Mouse (Mus musculus) CH12F3 (cell line): ENCODE data around the gene Tuba3b.

Experiments used
- in situ Hi-C: fragments of 300-500 bp; cut with MboI; formaldehyde crosslinking; loops from 2 replicates; pipeline ENCODE4 v1.14.3; 2020; ENCODE audit warnings: low sequenced_read_pairs

Gene Tuba3b

GRCm38 (mm10) chr6:145605203-145605602 is 10.4 kb upstream of the Tuba3b start:
- in situ Hi-C loops, result no loop called here

DNA sequence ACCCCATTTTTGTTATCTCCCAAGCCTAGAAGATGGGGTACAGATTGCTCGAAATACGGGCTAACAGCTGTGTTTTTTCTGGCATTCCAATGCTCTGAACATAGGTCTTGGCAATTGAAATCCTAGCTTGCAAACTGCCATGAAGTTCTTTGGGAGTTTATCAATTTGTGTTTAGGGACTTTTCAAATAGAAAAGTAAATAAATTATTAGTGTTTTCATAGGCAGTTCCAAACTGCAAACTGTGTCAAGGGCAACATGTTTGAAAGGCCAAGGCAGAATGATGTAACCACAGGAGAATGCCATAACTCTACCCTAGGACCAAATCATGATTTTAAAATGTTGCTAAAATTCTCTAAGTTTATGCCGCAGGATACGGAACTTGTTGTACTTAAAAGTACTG is 7.8 kb upstream of the Tuba3b start:
- in situ Hi-C loops, result no loop called here

GRCm38 (mm10) chr6:145608693-145609092 is 6.9 kb upstream of the Tuba3b start:
- in situ Hi-C loops, result no loop called here

DNA sequence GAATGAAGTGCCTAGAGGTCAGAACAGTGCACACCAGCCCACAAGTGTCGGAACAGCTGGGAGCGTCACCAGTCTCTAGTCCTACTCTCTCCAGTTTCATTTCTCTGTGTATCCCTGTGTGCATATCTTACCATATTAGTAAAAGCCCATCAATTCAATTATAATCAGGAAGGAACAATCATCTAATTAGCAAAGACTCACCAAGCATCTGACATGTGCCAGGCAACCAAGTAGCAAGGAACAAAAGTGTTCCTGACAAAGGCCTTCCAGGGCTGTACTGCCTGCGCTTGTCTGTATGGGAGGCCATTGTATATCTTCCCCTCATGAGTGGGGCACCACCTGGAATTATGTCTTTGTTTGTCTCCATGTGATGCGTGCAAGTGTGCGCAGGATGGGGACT is 4.7 kb upstream of the Tuba3b start:
- in situ Hi-C loops, result no loop called here

- in situ Hi-C loops, result no loop called here
These were observed 2.9 kb upstream of the Tuba3b start for GRCm38 (mm10) chr6:145612611-145613010.

- in situ Hi-C loops, result no loop called here
These were observed 1.3 kb upstream of the Tuba3b start, which contains the start of gene Lmntd1 for GRCm38 (mm10) chr6:145614219-145614618. Lmntd1 (minus strand) TSS chr6:145614319.

DNA sequence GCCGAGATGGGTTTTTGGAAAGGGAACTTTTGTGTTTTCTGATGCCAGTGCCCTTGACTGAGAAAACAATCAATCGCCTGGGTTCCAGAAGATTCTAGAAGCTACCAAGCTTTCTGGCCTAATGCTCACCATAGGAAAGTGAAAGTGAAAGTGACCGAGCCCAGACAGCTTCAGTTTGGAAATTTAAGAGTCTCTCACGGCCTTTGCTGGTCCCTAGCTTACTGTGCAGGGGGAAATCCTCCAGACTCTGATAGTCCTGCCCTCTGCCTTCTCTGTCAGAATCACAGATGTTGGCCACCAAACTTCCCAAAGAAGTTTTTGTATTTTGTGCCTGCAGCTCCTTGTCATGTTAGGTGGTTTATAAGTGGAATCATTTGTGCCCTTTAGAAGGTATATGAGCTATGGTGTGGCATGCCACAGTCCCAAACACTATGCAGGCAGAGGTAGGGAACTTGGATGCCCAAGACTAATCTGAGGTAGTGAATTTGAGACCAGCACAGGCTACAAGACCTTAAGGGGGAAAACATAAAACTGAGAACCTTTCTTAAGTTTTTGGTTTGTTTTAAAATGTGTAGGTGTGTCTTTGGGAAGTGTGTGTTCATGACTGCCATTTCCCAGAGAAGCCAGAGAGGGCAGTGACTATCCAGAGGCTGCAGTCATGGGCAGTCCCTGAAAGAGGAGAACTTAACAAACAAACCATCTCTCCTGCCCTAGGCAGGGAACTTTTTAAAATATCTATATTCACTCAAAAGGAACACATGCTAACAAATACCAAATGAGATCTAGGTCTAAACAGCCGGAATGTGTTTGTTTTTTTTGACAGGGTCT is 1.1 kb downstream of the Tuba3b start:
- in situ Hi-C loops, result no loop called here

GRCm38 (mm10) chr6:145623141-145623540 is 7.6 kb downstream of the Tuba3b start:
- in situ Hi-C loops, result no loop called here

DNA sequence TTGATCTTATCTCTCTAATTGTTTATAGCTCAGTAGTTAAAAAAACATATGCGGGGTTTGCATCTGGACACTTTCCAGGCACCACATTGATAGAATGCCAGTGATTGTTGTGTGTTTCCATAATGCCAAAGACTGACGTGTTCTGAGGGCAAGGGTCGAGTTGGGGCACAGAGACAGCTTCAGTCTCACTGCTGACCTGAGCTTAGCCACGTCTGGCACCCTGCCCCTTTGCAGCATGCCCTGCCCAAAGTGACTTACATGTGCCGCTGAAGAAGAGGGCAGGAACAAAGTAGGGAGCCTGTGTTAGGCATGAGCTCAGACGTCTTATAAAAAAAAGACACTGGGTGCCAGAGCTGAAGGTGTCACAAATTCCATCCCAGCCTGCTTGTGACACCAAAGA is 14.7 kb downstream of the Tuba3b start:
- in situ Hi-C loops, result no loop called here

DNA sequence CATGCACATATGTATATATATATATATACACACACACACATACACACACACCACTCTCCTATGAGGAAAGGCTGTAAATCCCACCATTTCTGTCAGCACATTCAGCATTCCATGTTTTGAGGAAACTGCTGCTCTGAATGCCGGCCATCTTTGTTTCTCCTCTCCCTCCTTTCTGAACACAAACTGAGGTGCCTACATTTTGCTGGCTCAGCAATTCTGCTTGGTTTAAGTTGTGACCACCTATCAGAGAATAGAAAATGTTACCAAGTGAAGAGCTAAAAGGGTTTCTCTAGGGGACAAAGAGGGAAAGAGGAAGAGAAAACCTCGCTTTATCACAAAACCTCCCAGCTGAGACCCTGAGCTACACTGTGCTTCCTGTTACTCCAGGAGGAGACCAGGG is 18.9 kb downstream of the Tuba3b start:
- in situ Hi-C loops, result no loop called here

- in situ Hi-C loops, result no loop called here
These were observed 21.1 kb downstream of the Tuba3b start for GRCm38 (mm10) chr6:145636682-145637081.

DNA sequence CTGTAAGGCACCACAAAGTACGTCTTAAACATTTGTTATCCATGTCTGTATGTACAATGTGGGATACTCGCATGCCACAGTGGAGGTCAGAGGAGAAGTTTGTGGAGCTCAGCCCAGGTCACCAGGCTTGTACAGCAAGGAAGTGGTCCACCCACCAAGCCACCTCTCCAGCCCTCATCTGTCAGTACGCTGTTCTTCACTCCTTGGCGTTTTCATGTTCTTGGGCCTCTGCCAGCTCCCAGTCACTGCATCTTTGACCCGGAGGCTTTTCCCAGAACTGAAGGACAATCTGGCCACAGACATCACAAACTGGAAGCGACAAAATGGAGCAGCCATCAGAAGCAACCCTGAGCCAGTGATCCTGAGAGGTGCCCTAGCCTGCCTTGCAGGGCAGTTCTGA is 22.7 kb downstream of the Tuba3b start:
- in situ Hi-C loops, result no loop called here

GRCm38 (mm10) chr6:145640971-145641506 is 25.5 kb downstream of the Tuba3b start:
- in situ Hi-C loops, result no loop called here

- in situ Hi-C loops, result no loop called here
These were observed 36.4 kb downstream of the Tuba3b start for GRCm38 (mm10) chr6:145651976-145652375.

DNA sequence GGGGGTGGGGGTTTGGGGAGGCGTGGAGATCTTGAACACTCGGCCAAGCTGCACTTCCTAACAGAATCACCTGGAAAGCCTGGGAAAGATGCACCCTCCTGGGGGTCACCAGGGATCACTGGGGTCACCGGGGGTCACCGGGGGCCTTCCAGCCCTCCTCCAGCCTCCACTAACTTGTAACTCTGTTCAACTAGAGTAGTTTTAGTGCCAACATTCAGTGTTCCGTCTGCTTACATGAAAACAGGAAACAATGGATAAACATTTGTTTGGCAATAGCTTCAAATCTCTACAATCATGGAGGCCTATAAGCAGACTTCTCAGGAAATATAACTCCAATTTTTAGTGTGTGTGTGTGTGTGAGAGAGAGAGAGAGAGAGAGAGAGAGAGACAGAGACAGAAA is 37.4 kb downstream of the Tuba3b start:
- in situ Hi-C loops, result no loop called here

DNA sequence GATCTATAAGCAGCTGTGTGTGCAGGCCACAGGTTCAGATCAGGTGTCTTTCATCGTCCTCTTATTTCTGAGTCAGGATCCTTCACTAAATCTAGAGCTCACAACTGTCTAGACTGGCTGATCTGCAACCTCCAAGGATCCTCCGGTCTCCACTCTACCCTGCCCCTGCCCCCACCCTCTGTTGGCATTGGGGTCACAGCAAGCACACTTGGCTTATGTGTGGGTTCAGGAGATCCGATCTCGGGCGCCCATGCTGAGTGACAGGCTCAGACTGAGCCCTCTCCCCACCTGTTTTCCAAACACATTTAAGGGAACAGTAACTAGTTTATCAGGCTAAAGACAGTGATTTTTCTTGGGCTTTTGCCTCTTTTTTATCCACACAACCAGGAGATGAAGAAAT is 38.1 kb downstream of the Tuba3b start:
- in situ Hi-C loops, result no loop called here

DNA sequence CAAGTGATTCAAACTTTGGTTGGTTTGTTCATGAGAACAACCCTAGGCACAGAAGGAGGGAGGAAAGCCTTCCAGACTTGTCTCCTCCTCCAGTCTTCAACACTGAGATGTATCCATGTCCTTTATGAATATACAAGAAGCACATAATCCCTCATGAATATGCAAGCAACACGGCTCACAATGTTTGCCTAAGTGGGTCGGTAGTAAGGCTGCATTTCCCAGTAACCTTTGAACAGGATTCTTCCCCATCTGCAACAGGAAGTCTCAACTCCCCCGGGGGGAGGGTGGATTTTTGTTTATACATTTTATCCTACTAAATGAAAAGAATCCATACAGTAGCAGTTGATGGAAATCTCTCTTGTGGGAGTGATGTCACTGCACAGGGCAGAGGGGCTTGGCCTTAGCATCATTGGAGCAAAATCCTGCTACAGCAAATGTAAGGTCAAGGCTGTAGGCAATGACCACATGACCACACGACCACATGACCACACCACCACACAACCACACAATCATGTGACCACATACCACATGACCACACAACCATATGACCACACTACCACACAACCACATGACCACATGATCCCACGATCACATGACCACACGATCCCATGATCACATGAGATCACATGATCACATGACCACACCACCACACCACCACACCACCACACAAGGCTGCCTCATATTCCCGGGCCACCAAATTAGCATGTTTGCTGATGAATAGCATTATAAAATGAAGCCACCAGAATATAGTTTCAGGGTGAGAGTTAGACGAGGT is 38.7 kb downstream of the Tuba3b start:
- in situ Hi-C loops, result no loop called here

DNA sequence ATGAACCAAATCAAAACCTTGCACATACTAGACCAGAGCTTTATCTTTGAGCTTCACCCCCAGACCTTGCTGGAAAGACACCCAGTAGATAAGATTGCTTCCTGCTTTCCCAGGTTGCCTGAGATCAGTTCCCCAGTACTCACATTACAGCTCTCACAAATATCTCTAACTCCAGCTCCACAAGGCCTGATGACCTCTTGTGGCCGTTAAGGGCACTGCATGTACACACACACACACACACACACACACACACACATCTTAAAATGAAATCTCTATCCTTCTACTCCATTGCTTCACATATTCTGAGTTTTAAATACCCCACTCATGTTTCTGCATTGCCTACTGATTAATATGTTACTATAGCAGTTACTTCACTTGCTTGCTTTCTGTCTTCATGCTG is 40.1 kb downstream of the Tuba3b start:
- in situ Hi-C loops, result no loop called here

- in situ Hi-C loops, result no loop called here
These were observed 41.4 kb downstream of the Tuba3b start for GRCm38 (mm10) chr6:145656740-145657591.

DNA sequence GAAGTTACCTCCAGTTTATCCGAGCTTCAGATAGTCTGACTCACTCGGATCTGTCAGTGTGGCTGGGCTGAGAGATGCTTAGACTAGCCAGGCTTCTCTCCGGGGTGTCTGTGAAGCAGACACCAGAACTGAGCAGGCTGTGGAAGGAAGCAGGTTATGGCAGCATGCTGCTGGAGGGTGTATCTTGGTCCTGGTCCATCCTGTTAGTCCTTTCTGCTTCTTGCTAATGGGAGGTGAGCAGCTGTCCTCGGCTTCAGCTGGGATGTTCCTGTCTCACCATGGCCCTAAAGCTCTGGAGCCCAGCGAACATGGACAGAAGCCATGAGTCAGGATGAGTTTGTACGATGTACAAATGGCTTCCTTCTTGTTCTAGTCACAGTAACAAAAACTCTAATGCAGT is 43.6 kb downstream of the Tuba3b start:
- in situ Hi-C loops, result no loop called here

GRCm38 (mm10) chr6:145660943-145661342 is 45.4 kb downstream of the Tuba3b start:
- in situ Hi-C loops, result no loop called here
